Mouse (Mus musculus) lung, adult 2 months (tissue): Measurements from ENCODE around the gene Olfr1222.

ENCODE experiments used
- CTCF ChIP-seq: fragments of 200-500 bp; IDR thresholded peaks from 2 replicates; pipeline ENCODE4 v1.5.1; 2011; ENCODE audit warnings: mild to moderate bottlenecking, low read length, control low read depth; ENCODE audit not compliant: insufficient read depth
- POLR2A ChIP-seq: fragments of 200-500 bp; IDR thresholded peaks from 2 replicates; pipeline ENCODE4 v1.6.1; 2011; ENCODE audit warnings: low read depth, mild to moderate bottlenecking, control low read depth, low read length, borderline replicate concordance; ENCODE audit errors: extremely low read depth

DNA sequence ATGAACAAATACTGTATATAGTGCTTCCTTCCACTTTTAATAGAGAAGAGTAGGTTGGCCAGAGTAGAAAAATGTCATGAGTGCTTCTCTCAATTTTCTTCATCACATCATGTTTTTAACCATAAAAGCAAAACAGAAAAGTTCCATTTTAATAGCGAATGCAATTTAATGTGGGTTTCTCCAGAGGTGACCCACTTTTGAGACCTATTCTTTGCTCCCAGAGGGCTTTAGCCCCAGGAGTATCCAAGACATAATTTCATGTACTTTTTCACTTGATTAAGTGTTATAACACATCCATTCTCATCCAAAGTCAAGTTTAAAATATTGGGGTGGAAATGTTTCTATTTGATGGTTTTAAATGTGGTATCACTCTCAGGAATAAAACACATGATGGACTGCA lies 41.7 kb upstream of the Olfr1222 start, which contains the start of gene Olfr1225:
- TF ChIP-seq POLR2A (no peak), CTCF (no peak)
